Mouse (Mus musculus): Measurements from ENCODE around the gene Olfr484. TPM values are rescaled to one million over a fixed set of nuclear protein-coding genes. Genes with fewer than 3 reads are reported as not detected.
"Not testable (repeated sequence)": the region's sequence is repeated elsewhere in the genome, so short reads cannot be mapped to it uniquely, and the experiment has no call there.

The Olfr484 gene
- total RNA-seq (2015; ENCODE audit: low replicate concordance) (not detected in 2 replicates), total RNA-seq (2017; ENCODE audit: low replicate concordance) (1.1 TPM in 1 of 2 replicates, not detected in the other)

GRCm38 (mm10) chr7:108127349-108127748, at the start of gene Olfr484:
Gene Olfr484, minus strand, starts transcription at chr7:108127449.
- ATAC-seq (replicated peaks; ENCODE audit: low FRiP score, poor library complexity, severe bottlenecking), result no peak

- not testable (repeated sequence) for ATAC-seq (replicated peaks; ENCODE audit: low FRiP score, poor library complexity, severe bottlenecking)
Observed at GRCm38 (mm10) chr7:108172642-108173041, 45.4 kb upstream of the Olfr484 start, which contains the start of gene Olfr486. Gene Olfr486, minus strand, starts transcription at chr7:108172742.

GRCm38 (mm10) chr7:108159771-108160170, 32.5 kb upstream of the Olfr484 start, which contains the start of gene Olfr485:
Gene Olfr485, minus strand, starts transcription at chr7:108159871.
- no peak for ATAC-seq (replicated peaks; ENCODE audit: low FRiP score, poor library complexity, severe bottlenecking)

GRCm38 (mm10) chr7:108121416-108121815, 5.8 kb downstream of the Olfr484 start:
- no peak for ATAC-seq (replicated peaks; ENCODE audit: low FRiP score, poor library complexity, severe bottlenecking)

GRCm38 (mm10) chr7:108120681-108121080, 6.6 kb downstream of the Olfr484 start:
- no peak for ATAC-seq (replicated peaks; ENCODE audit: low FRiP score, poor library complexity, severe bottlenecking)

- no peak for ATAC-seq (replicated peaks; ENCODE audit: low FRiP score, poor library complexity, severe bottlenecking)
Observed at GRCm38 (mm10) chr7:108100549-108100948, 26.7 kb downstream of the Olfr484 start, which contains the start of gene Olfr483. Gene Olfr483, plus strand, starts transcription at chr7:108100849.

- no peak for ATAC-seq (replicated peaks; ENCODE audit: low FRiP score, poor library complexity, severe bottlenecking)
Observed at GRCm38 (mm10) chr7:108097486-108097885, 29.8 kb downstream of the Olfr484 start, which contains the start of gene Olfr482. Gene Olfr482, minus strand, starts transcription at chr7:108097586.

- no peak for ATAC-seq (replicated peaks; ENCODE audit: low FRiP score, poor library complexity, severe bottlenecking)
Observed at GRCm38 (mm10) chr7:108079555-108079954, 47.7 kb downstream of the Olfr484 start, which contains the start of gene Olfr481. Gene Olfr481, plus strand, starts transcription at chr7:108079855.

Other genes starting within 250 kb of the Olfr484 start
- gene Olfr472, start 229.5 kb downstream of the Olfr484 start, total RNA-seq (2015; ENCODE audit: low replicate concordance), result not detected in 2 replicates
- not detected in 2 replicates for gene Olfr472, start 229.5 kb downstream of the Olfr484 start, total RNA-seq (2017; ENCODE audit: low replicate concordance)
- not detected in 2 replicates for gene Olfr473, start 197.0 kb downstream of the Olfr484 start, total RNA-seq (2015; ENCODE audit: low replicate concordance)
- not detected in 2 replicates for gene Olfr473, start 197.0 kb downstream of the Olfr484 start, total RNA-seq (2017; ENCODE audit: low replicate concordance)
- gene Olfr474, start 172.8 kb downstream of the Olfr484 start, total RNA-seq (2015; ENCODE audit: low replicate concordance), result not detected in 2 replicates
- gene Olfr474, start 172.8 kb downstream of the Olfr484 start, total RNA-seq (2017; ENCODE audit: low replicate concordance), result not detected in 2 replicates
- not detected in 2 replicates for gene Olfr476, start 162.6 kb downstream of the Olfr484 start, total RNA-seq (2015; ENCODE audit: low replicate concordance)
- gene Olfr476, start 162.6 kb downstream of the Olfr484 start, total RNA-seq (2017; ENCODE audit: low replicate concordance), result not detected in 2 replicates
- gene Olfr477, start 140.8 kb downstream of the Olfr484 start, total RNA-seq (2015; ENCODE audit: low replicate concordance), result not detected in 2 replicates
- not detected in 2 replicates for gene Olfr477, start 140.8 kb downstream of the Olfr484 start, total RNA-seq (2017; ENCODE audit: low replicate concordance)
- not detected in 2 replicates for gene Olfr478, start 93.5 kb downstream of the Olfr484 start, total RNA-seq (2015; ENCODE audit: low replicate concordance)
- not detected in 2 replicates for gene Olfr478, start 93.5 kb downstream of the Olfr484 start, total RNA-seq (2017; ENCODE audit: low replicate concordance)
- not detected in 2 replicates for gene Olfr479, start 76.8 kb downstream of the Olfr484 start, total RNA-seq (2015; ENCODE audit: low replicate concordance)
- gene Olfr479, start 76.8 kb downstream of the Olfr484 start, total RNA-seq (2017; ENCODE audit: low replicate concordance), result not detected in 2 replicates
- gene Olfr480, start 60.1 kb downstream of the Olfr484 start, total RNA-seq (2015; ENCODE audit: low replicate concordance), result not detected in 2 replicates
- 0.28 TPM in 1 of 2 replicates, not detected in the other for gene Olfr480, start 60.1 kb downstream of the Olfr484 start, total RNA-seq (2017; ENCODE audit: low replicate concordance)
- not detected in 2 replicates for gene Olfr481, start 47.6 kb downstream of the Olfr484 start, total RNA-seq (2015; ENCODE audit: low replicate concordance)
- not detected in 2 replicates for gene Olfr481, start 47.6 kb downstream of the Olfr484 start, total RNA-seq (2017; ENCODE audit: low replicate concordance)
- gene Olfr482, start 29.9 kb downstream of the Olfr484 start, total RNA-seq (2015; ENCODE audit: low replicate concordance), result not detected in 2 replicates
- gene Olfr482, start 29.9 kb downstream of the Olfr484 start, total RNA-seq (2017; ENCODE audit: low replicate concordance), result not detected in 2 replicates
- gene Olfr483, start 26.6 kb downstream of the Olfr484 start, total RNA-seq (2015; ENCODE audit: low replicate concordance), result not detected in 2 replicates
- not detected in 2 replicates for gene Olfr483, start 26.6 kb downstream of the Olfr484 start, total RNA-seq (2017; ENCODE audit: low replicate concordance)
- not detected in 2 replicates for gene Olfr485, start 32.4 kb upstream of the Olfr484 start, total RNA-seq (2015; ENCODE audit: low replicate concordance)
- gene Olfr485, start 32.4 kb upstream of the Olfr484 start, total RNA-seq (2017; ENCODE audit: low replicate concordance), result not detected in 2 replicates
- not detected in 2 replicates for gene Olfr486, start 45.3 kb upstream of the Olfr484 start, total RNA-seq (2015; ENCODE audit: low replicate concordance)
- gene Olfr486, start 45.3 kb upstream of the Olfr484 start, total RNA-seq (2017; ENCODE audit: low replicate concordance), result not detected in 2 replicates
- not detected in 2 replicates for gene Olfr487, start 87.2 kb upstream of the Olfr484 start, total RNA-seq (2015; ENCODE audit: low replicate concordance)
- gene Olfr487, start 87.2 kb upstream of the Olfr484 start, total RNA-seq (2017; ENCODE audit: low replicate concordance), result not detected in 2 replicates
- not detected in 2 replicates for gene Olfr488, start 130.9 kb upstream of the Olfr484 start, total RNA-seq (2015; ENCODE audit: low replicate concordance)
- gene Olfr488, start 130.9 kb upstream of the Olfr484 start, total RNA-seq (2017; ENCODE audit: low replicate concordance), result not detected in 2 replicates
- not detected in 2 replicates for gene Olfr490, start 161.5 kb upstream of the Olfr484 start, total RNA-seq (2015; ENCODE audit: low replicate concordance)
- gene Olfr490, start 161.5 kb upstream of the Olfr484 start, total RNA-seq (2017; ENCODE audit: low replicate concordance), result not detected in 2 replicates
- not detected in 2 replicates for gene Olfr491, start 186.0 kb upstream of the Olfr484 start, total RNA-seq (2015; ENCODE audit: low replicate concordance)
- not detected in 2 replicates for gene Olfr491, start 186.0 kb upstream of the Olfr484 start, total RNA-seq (2017; ENCODE audit: low replicate concordance)
- not detected in 2 replicates for gene Olfr492, start 196.2 kb upstream of the Olfr484 start, total RNA-seq (2015; ENCODE audit: low replicate concordance)
- gene Olfr492, start 196.2 kb upstream of the Olfr484 start, total RNA-seq (2017; ENCODE audit: low replicate concordance), result not detected in 2 replicates
- not detected in 2 replicates for gene Olfr493, start 219.5 kb upstream of the Olfr484 start, total RNA-seq (2015; ENCODE audit: low replicate concordance)
- gene Olfr493, start 219.5 kb upstream of the Olfr484 start, total RNA-seq (2017; ENCODE audit: low replicate concordance), result not detected in 2 replicates
- not detected in 2 replicates for gene Olfr494, start 237.9 kb upstream of the Olfr484 start, total RNA-seq (2015; ENCODE audit: low replicate concordance)
- gene Olfr494, start 237.9 kb upstream of the Olfr484 start, total RNA-seq (2017; ENCODE audit: low replicate concordance), result not detected in 2 replicates

Measured in erythroblast, adult 5-6 weeks (primary cell).